Mouse (Mus musculus): ENCODE measurements around the gene Gm17509.

DNA sequence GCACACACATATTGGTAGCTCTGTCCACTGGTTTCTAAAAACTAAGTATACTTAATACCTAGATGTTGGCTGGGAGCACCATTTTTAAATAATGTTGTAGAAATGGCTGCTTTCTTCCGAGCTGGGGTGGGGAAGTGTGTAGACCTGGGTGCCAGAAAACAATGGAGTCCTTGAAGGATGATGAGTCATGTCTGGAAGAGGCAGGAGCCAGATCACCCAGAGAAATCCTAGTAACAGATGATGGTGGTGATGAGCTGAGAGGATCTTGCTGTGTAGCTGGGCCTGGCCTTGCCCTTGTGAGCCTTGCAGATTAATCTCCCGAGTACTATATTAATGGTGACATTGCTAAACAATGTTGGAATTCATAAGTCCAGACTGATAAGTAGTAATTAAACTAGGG is 4.0 kb upstream of the Gm17509 start:
- TF ChIP-seq CTCF (IDR thresholded peaks at IDR 0.05; ENCODE audit: low read depth) (no peak), EP300 (optimal IDR thresholded peaks at IDR 0.05) (no peak)
